Mouse (Mus musculus) testis, adult 2 months (tissue): Measurements from ENCODE around the gene Emc4.

ENCODE experiments used
- CTCF ChIP-seq: fragments of 200-500 bp; IDR thresholded peaks from 2 replicates; pipeline ENCODE4 v1.5.1; 2012; ENCODE audit warnings: low read depth, mild to moderate bottlenecking, inconsistent platforms, low read length, moderate library complexity; ENCODE audit not compliant: control insufficient read depth, insufficient read depth, insufficient replicate concordance
- POLR2A ChIP-seq: fragments of 200-500 bp; IDR thresholded peaks from 2 replicates; pipeline ENCODE4 v1.6.1; 2012; ENCODE audit warnings: low read depth, mild to moderate bottlenecking, inconsistent platforms, low read length, moderate library complexity; ENCODE audit not compliant: control insufficient read depth

- TF ChIP-seq CTCF (no peak), POLR2A (no peak)
These were observed 13.4 kb upstream of the Emc4 start for GRCm38 (mm10) chr2:112381219-112381618.
